Mouse (Mus musculus) spleen, postnatal 4 days (tissue): Measurements from ENCODE around the gene Coa5.

ENCODE experiments used
- DNase-seq, 2 experiments: peaks; one replicate each; pipeline ENCODE4 v3.0.0; 2022; ENCODE audit warnings: low spot score in 2 of 2

Coa5 gene

DNA sequence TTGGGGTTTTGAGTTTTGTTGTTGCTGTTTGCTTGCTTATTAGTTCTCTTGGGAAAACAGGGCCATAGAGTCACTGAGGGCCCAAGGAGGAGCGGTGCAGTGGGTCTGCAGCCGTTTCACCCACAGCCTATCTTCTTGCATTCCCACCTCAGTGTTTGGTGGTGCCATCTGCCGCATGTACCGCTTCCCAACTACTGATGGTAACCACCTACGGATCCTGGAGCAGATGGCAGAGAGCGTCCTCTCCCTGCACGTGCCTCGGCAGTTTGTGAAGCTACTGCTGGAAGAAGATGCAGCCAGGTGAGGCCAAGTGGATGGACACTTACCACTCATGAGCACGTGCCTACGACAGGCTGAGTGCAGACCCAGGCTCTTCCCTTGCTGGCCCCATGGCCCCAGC lies 61.8 kb downstream of the Coa5 start:
- no peak for DNase-seq
